Mouse (Mus musculus) C3H10T1/2 (cell line): ENCODE measurements around the gene Nap1l1. TPM values are rescaled to one million over a fixed set of nuclear protein-coding genes. Genes with fewer than 3 reads are reported as not detected.

Source experiments
- polyA plus RNA-seq, 2 experiments: library from polyadenylated mRNA; unstranded; fragments of >200 nt; fragmentation: generic; extraction: Trizol; gene quantifications; one replicate each; pipeline ENCODE4 v1.2.1; 2012; ENCODE audit warnings: missing spikeins in 2 of 2

The Nap1l1 gene
- 100 to 1,000 TPM in 1 of 2 experiments, 10 to 100 TPM in 1; 57.8 to 149 TPM for polyA plus RNA-seq

DNA sequence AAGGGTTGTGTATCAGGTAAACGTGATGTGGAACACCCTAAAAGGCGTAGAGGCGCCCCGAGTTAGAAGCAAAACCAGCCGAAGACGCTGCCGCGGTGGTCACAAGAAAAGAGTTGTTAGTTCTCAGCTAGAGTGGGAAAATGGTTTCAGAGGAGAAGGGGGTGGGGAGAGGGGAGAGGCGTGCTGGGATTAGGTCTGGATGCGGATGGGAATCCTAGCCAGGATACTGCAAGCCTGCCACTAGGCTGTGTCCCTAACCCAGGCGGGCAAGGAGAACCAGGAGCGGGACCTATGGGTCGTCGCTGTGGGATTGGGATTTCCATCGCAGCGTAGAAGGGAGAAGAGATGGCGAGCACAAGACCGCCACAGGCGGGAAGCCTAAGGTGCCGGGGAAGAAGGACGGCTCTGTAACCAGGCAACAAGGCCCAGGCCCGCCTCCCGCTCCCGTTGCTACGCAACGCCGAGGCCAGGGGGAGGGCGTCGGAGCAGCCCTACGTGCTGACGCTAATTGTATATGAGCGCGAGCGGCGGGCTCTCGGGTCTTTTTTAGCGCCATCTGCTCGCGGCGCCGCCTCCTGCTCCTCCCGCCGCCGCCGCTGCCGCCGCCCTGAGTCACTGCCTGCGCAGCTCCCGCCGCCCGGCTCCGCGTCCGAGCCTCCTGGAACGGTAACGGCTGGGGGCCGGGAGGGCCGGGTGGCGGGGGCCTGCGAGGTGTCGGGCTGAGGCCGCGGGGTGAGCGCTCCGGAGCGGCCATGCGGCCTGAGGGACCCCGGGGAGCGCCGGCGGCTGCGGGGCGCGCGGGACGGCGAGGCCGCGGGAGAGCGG, at the start of gene Nap1l1:
Gene Nap1l1 (plus strand): TSS at position 538 of the 825 bp plus-strand sequence.

DNA sequence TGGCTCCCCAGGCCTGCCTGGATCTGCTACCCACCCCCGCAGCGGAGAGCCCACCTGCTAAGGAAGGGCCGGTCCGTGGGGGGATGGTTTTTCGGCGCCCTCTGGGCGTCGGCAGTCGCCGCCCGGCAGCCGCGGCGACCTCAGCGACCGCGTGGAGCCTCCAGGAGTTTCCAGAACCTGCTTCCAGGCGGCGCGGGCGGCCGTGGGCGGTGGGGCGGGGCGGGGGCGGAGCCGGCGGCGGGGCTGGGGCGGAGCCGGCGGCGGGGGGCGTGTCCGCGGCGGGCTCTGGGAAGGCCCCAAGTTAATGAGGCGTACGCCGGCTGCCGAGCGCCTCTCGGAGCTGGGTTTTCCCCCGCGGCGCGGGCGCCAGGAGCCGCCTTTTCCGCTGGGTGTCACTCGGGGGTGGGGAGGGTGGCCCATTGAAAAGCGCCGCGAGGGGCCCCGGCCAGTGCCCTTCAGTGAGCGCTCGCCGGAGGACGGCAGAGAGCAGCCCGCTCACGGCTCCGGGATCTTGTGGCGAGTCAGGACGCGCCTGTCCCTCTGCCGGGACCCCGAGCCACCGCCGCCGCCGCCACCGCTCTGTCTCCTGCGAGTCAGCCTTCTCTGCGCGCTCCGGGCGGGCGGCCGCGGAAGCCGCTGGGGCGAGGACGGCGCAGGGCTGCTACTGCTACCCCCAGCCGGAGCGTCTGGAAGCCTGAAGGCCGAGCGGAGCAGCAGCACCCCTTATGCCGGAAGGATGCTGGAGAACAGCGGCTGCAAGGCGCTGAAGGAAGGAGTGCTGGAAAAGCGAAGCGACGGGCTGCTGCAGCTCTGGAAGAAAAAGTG, 33.3 kb downstream of the Nap1l1 start, which contains the start of gene Phlda1:
Gene Phlda1 (plus strand): TSS at position 186 of the 825 bp plus-strand sequence.

Other genes starting within 250 kb of the Nap1l1 start
- 1 to 10 TPM in 1 of 2 experiments, under 1 TPM in 1; 0.28 to 3.3 TPM for gene Bbs10, start 174.5 kb upstream of the Nap1l1 start, polyA plus RNA-seq
- 10 to 100 TPM; 51.4 to 71.8 TPM for gene Phlda1, start 33.1 kb downstream of the Nap1l1 start, polyA plus RNA-seq